Mouse (Mus musculus): ENCODE results near the gene Astn2. TPM values are rescaled to one million over a fixed set of nuclear protein-coding genes. Genes with fewer than 3 reads are reported as not detected.

Gene Astn2
- polyA plus RNA-seq, 1 experiment, result 0.65 TPM

DNA sequence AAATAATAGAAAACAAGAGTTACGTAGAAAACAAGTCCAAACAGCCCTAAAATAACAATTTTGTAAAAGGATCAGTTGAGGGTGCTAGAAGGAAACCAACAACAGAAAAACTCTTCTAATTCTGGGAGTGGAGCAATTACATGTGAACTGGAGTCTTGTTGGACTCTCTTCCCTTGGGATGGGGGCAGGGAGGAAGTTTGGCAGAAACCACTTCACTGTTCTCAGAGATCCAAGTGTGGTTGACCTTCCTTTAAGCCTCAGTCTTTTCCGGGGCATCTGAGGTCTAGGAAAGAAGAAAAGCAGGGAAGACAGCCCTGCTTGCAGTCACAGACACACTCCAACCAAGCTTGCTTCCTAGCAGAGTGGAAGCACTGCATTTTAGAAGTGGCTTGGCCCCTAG lies 896.3 kb downstream of the Astn2 start:
- Histone ChIP-seq H3K36me3 (ENCODE audit: control insufficient read depth, insufficient read depth, low read length) (no peaks in the 10 kb centered on the region), H3K27me3 (ENCODE audit: control insufficient read depth, insufficient read depth, low read length) (no peaks in the 10 kb centered on the region), H3K4me3 (ENCODE audit: control insufficient read depth, insufficient read depth, low read length) (no peak overlapping the region), H3K27ac (ENCODE audit: control insufficient read depth, insufficient read depth, low read length) (no peak overlapping the region), H3K4me1 (replicated peaks; ENCODE audit: control insufficient read depth, insufficient read depth, low read length) (no peaks in the 10 kb centered on the region)
- 86% methylated on average over 2 of the region's 2 CpGs for WGBS
- TF ChIP-seq POLR2A (IDR thresholded peaks at IDR 0.05; ENCODE audit: control insufficient read depth, extremely low read depth, insufficient read depth, low read length, poor library complexity), result no peak
- no peak for DNase-seq

DNA sequence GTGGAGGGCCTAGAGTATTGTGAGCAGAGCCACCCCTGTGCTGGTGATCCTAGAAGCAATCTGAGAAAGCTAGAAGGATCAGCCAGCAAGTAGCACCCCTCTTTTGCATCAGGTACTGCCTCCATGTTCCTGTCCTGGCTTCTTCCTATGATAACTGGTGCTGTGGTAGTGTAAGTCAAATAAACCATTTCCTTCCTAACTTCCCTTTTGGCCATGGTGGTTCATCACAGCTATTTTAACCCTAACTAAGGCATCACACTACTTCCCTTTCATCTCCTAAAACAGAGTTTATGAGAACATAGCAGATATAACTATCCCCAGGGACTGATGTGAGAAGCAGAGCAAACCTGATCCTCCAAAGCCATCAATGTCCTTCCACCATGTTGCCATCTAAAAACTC lies 897.5 kb downstream of the Astn2 start:
- no peak for DNase-seq
- no peak overlapping the region for H3K4me3 ChIP-seq (ENCODE audit: control insufficient read depth, insufficient read depth, low read length)
- TF ChIP-seq POLR2A (IDR thresholded peaks at IDR 0.05; ENCODE audit: control insufficient read depth, extremely low read depth, insufficient read depth, low read length, poor library complexity), result no peak
- TF ChIP-seq CTCF (IDR thresholded peaks at IDR 0.05; ENCODE audit: borderline replicate concordance, control insufficient read depth, extremely low read depth, insufficient read depth, low read length, poor library complexity), result no peak

DNA sequence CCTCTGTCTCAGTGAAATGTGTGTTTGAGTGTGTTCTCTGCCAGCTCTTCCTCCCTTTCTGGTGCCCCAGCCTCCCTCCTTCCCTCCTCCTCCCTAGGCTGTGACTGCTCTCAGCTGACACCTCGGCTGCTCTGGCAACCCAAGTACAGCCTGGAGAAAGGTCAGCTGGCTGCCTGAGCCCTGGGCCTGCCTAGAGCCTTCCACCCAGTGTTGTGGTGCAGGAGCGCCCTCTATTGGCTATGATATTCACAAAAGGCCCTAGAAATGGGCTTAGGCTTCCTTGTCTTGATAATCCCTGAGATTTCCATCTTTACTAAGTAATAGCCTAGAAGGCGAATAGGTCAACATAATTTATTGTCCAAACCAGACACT lies 908.0 kb downstream of the Astn2 start:
- DNase-seq, result peak; percentile 2
- Histone ChIP-seq H3K4me1 (replicated peaks; ENCODE audit: control insufficient read depth, insufficient read depth, low read length) (no peaks in the 10 kb centered on the region), H3K27me3 (ENCODE audit: control insufficient read depth, insufficient read depth, low read length) (no peaks in the 10 kb centered on the region), H3K4me3 (ENCODE audit: control insufficient read depth, insufficient read depth, low read length) (no peak overlapping the region), H3K36me3 (ENCODE audit: control insufficient read depth, insufficient read depth, low read length) (no peaks in the 10 kb centered on the region), H3K27ac (ENCODE audit: control insufficient read depth, insufficient read depth, low read length) (no peak overlapping the region)
- TF ChIP-seq POLR2A (IDR thresholded peaks at IDR 0.05; ENCODE audit: control insufficient read depth, extremely low read depth, insufficient read depth, low read length, poor library complexity), result no peak
- no peak for TF ChIP-seq CTCF (IDR thresholded peaks at IDR 0.05; ENCODE audit: borderline replicate concordance, control insufficient read depth, extremely low read depth, insufficient read depth, low read length, poor library complexity)
- 7% methylated on average over 3 of the region's 3 CpGs for WGBS

More for the DNA sequence above, 897.5 kb downstream of the Astn2 start:
- no peak overlapping the region for H3K27ac ChIP-seq (ENCODE audit: control insufficient read depth, insufficient read depth, low read length)
- no peaks in the 10 kb centered on the region for H3K36me3 ChIP-seq (ENCODE audit: control insufficient read depth, insufficient read depth, low read length)
- H3K4me1 ChIP-seq (replicated peaks; ENCODE audit: control insufficient read depth, insufficient read depth, low read length), result no peaks in the 10 kb centered on the region
- H3K27me3 ChIP-seq (ENCODE audit: control insufficient read depth, insufficient read depth, low read length), result no peaks in the 10 kb centered on the region

DNA sequence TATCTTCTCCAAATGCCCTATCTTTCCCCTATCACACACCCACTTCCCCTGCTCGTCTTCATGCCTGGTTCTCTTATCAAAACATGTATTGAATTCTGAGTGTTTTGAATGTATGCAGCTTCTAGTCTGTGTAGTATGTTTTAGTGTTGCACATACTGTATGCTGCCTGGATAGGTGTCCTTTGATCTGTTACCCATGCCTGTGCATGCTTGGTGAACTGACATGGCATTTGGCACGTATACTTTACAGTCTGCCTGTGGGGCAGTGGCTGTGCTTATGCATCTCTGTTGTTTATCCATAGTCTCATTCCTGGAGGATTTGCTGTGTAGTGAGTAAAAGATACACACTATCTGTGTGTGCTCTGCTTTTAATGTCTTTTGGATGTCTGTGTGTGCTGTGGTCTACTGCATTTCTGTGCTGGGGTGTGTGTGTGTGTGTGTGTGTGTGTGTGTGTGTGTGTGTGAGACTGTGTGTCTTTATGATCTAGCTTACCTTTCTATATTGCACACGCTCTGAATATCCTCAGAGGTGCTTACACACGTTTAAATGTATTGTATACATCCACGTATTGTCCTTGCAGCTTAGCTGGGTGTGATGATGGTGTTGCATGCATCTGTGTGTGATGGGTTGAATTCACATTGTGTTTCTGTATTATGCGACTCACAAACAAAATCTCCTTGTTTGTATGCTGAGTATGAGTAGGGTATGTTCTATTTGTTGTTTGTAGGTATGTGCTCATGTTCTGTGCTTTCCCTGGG lies 908.5 kb downstream of the Astn2 start:
- no peaks in the 10 kb centered on the region for H3K36me3 ChIP-seq (ENCODE audit: control insufficient read depth, insufficient read depth, low read length)
- H3K27me3 ChIP-seq (ENCODE audit: control insufficient read depth, insufficient read depth, low read length), result no peaks in the 10 kb centered on the region
- DNase-seq, result no peak
- no peak overlapping the region for H3K27ac ChIP-seq (ENCODE audit: control insufficient read depth, insufficient read depth, low read length)
- H3K4me1 ChIP-seq (replicated peaks; ENCODE audit: control insufficient read depth, insufficient read depth, low read length), result no peaks in the 10 kb centered on the region
- TF ChIP-seq CTCF (IDR thresholded peaks at IDR 0.05; ENCODE audit: borderline replicate concordance, control insufficient read depth, extremely low read depth, insufficient read depth, low read length, poor library complexity) (no peak), POLR2A (IDR thresholded peaks at IDR 0.05; ENCODE audit: control insufficient read depth, extremely low read depth, insufficient read depth, low read length, poor library complexity) (no peak)
- H3K4me3 ChIP-seq (ENCODE audit: control insufficient read depth, insufficient read depth, low read length), result no peak overlapping the region
- 87% methylated on average over 6 of the region's 6 CpGs for WGBS

DNA sequence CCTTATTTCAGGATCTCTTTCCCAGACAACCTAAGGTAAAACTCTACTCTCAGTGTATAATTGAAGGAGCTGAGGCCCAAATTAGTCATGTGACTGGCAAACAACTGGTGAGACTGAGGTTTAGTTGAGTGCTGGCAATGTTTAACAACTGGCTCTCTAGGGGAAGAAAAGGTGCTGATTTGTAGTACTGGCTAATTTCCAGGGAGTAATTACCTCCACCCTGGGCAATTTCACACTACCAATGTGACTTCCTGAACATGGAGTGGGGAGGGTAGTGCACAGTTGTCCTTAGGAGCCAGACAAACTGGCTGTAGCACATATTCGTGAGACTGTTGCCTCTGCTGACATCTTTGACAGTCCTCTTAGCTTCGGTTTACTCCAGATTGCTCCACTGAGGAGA lies 912.9 kb downstream of the Astn2 start:
- no peak for DNase-seq
- Histone ChIP-seq H3K4me1 (replicated peaks; ENCODE audit: control insufficient read depth, insufficient read depth, low read length) (no peaks in the 10 kb centered on the region), H3K4me3 (ENCODE audit: control insufficient read depth, insufficient read depth, low read length) (no peak overlapping the region), H3K36me3 (ENCODE audit: control insufficient read depth, insufficient read depth, low read length) (no peaks in the 10 kb centered on the region), H3K27ac (ENCODE audit: control insufficient read depth, insufficient read depth, low read length) (no peak overlapping the region), H3K27me3 (ENCODE audit: control insufficient read depth, insufficient read depth, low read length) (no peaks in the 10 kb centered on the region)
- TF ChIP-seq CTCF (IDR thresholded peaks at IDR 0.05; ENCODE audit: borderline replicate concordance, control insufficient read depth, extremely low read depth, insufficient read depth, low read length, poor library complexity) (no peak), POLR2A (IDR thresholded peaks at IDR 0.05; ENCODE audit: control insufficient read depth, extremely low read depth, insufficient read depth, low read length, poor library complexity) (no peak)
- WGBS, result 72% methylated on average over 2 of the region's 2 CpGs

DNA sequence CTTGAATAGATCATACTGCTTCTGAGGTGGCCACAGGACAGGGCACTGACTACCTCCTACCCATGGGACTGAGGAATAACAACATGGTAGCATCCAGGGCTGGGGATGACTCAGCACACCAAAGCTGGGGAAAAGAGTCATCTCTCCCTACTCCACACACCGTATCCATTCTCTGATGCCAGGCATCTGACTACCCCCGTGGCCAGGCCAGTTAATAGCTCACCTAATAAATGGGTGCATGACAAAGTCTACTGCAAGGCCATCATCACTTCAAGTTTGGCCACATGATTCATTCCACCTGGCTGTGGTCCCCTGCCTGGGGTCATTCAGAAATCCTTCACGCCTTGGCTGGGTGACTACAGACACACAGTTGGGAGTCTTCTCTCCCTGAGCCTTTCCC lies 914.7 kb downstream of the Astn2 start:
- no peak for DNase-seq
- no peak for TF ChIP-seq CTCF (IDR thresholded peaks at IDR 0.05; ENCODE audit: borderline replicate concordance, control insufficient read depth, extremely low read depth, insufficient read depth, low read length, poor library complexity)
- no peak for TF ChIP-seq POLR2A (IDR thresholded peaks at IDR 0.05; ENCODE audit: control insufficient read depth, extremely low read depth, insufficient read depth, low read length, poor library complexity)
- WGBS, result 96% methylated on average over 3 of the region's 3 CpGs
- Histone ChIP-seq H3K27me3 (ENCODE audit: control insufficient read depth, insufficient read depth, low read length) (no peaks in the 10 kb centered on the region), H3K27ac (ENCODE audit: control insufficient read depth, insufficient read depth, low read length) (no peak overlapping the region), H3K4me3 (ENCODE audit: control insufficient read depth, insufficient read depth, low read length) (no peak overlapping the region), H3K4me1 (replicated peaks; ENCODE audit: control insufficient read depth, insufficient read depth, low read length) (no peaks in the 10 kb centered on the region), H3K36me3 (ENCODE audit: control insufficient read depth, insufficient read depth, low read length) (no peaks in the 10 kb centered on the region)

DNA sequence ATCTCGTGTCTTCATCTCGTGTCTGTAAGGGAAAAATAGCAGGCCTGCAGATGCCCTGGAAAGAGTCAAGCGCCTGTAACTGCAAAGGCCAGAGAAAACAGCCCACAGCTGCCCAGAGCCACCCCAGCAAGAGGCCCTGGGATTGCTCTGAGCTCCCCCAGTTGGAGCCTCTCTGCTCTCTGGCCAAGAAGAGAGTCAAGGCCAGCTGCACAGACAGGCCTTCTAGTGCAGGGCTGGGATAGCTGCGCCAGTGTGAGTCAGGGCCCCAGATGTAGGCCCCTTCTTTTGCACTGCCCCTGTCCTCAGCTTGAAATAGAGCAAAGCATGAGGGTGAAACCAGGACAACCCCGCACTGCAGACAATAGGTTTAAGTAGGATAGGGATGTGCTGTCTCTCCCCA lies 922.8 kb downstream of the Astn2 start:
- no peak for DNase-seq
- WGBS, result 90% methylated on average over 5 of the region's 5 CpGs
- Histone ChIP-seq H3K36me3 (ENCODE audit: control insufficient read depth, insufficient read depth, low read length) (no peaks in the 10 kb centered on the region), H3K4me3 (ENCODE audit: control insufficient read depth, insufficient read depth, low read length) (no peak overlapping the region), H3K4me1 (replicated peaks; ENCODE audit: control insufficient read depth, insufficient read depth, low read length) (no peaks in the 10 kb centered on the region), H3K27ac (ENCODE audit: control insufficient read depth, insufficient read depth, low read length) (no peak overlapping the region), H3K27me3 (ENCODE audit: control insufficient read depth, insufficient read depth, low read length) (no peaks in the 10 kb centered on the region)
- TF ChIP-seq POLR2A (IDR thresholded peaks at IDR 0.05; ENCODE audit: control insufficient read depth, extremely low read depth, insufficient read depth, low read length, poor library complexity) (no peak), CTCF (IDR thresholded peaks at IDR 0.05; ENCODE audit: borderline replicate concordance, control insufficient read depth, extremely low read depth, insufficient read depth, low read length, poor library complexity) (no peak)
